Mouse (Mus musculus) liver, postnatal 0 days (tissue): ENCODE results near the gene Mbtd1. TPM values are rescaled to one million over a fixed set of nuclear protein-coding genes. Genes with fewer than 3 reads are reported as not detected.

Experiments used
- ATAC-seq: fragments of 200-750 bp; cut with Nextera tagmentation; 2 replicates; pipeline ENCODE4 v1.8.0; 2017; ENCODE audit warnings: mild to moderate bottlenecking, moderate library complexity
- DNase-seq: peaks from one replicate; pipeline ENCODE4 v3.0.0-alpha.2; 2016
- H3K27ac ChIP-seq: fragments of 300-500 bp; sonication (generic); 2 replicates; pipeline ENCODE4 v1.5.1; 2014; ENCODE audit warnings: antibody characterized with exemption, moderate library complexity, mild to moderate bottlenecking, low read depth
- H3K27me3 ChIP-seq: fragments of 300-500 bp; sonication (generic); 2 replicates; pipeline ENCODE4 v1.6.1; 2014; ENCODE audit warnings: low read length, control low read depth, mixed read lengths; ENCODE audit not compliant: insufficient read depth
- H3K36me3 ChIP-seq: fragments of 300-500 bp; sonication (generic); replicated peaks from 2 replicates; pipeline ENCODE4 v1.6.1; 2014; ENCODE audit warnings: mild to moderate bottlenecking, control low read depth, low read length, moderate library complexity, mixed read lengths; ENCODE audit not compliant: insufficient read depth
- H3K4me1 ChIP-seq: fragments of 300-500 bp; sonication (generic); 2 replicates; pipeline ENCODE4 v1.6.1; 2014; ENCODE audit warnings: antibody characterized with exemption, mild to moderate bottlenecking, control low read depth; ENCODE audit not compliant: insufficient read depth
- H3K4me2 ChIP-seq: fragments of 300-500 bp; sonication (generic); 2 replicates; pipeline ENCODE4 v1.6.1; 2014; ENCODE audit warnings: low read depth, mild to moderate bottlenecking, low read length, moderate library complexity, mixed read lengths
- H3K4me3 ChIP-seq: fragments of 300-500 bp; sonication (generic); 2 replicates; pipeline ENCODE4 v1.5.1; 2014; ENCODE audit warnings: low read depth, low read length
- H3K9ac ChIP-seq: fragments of 300-500 bp; sonication (generic); replicated peaks from 2 replicates; pipeline ENCODE4 v1.6.1; 2014; ENCODE audit warnings: mild to moderate bottlenecking, moderate library complexity
- H3K9me3 ChIP-seq: fragments of 300-500 bp; sonication (generic); 2 replicates; pipeline ENCODE4 v1.6.1; 2016; ENCODE audit warnings: mild to moderate bottlenecking, control low read depth, low read length, mixed read lengths
- CTCF ChIP-seq: sonication (generic); IDR thresholded peaks from 2 replicates; pipeline ENCODE4 v1.5.1; 2016; ENCODE audit warnings: antibody characterized with exemption, low read depth
- EP300 ChIP-seq: IDR thresholded peaks from 2 replicates; pipeline ENCODE4 v1.6.1; 2016; ENCODE audit warnings: antibody characterized with exemption, low read depth, mild to moderate bottlenecking
- WGBS: fragments of 180-500 bp; shearing (Covaris S2); extraction: QIAGEN DNeasy Blood & Tissue Kit; methylation state at CpG from one replicate; pipeline ENCODE4 v1.1.7; 2014; ENCODE audit not compliant: insufficient replicate concordance; 5-methylcytosine and 5-hydroxymethylcytosine counted together
- polyA plus RNA-seq: library from polyadenylated mRNA; unstranded; fragments of >200 nt; fragmentation: Nextera tagmentation; extraction: Ambion mirVana; gene quantifications from 2 replicates; pipeline ENCODE4 v1.2.1, GENCODE M21; 2015

The Mbtd1 gene
- 4.5 and 5.2 TPM in 2 replicates for polyA plus RNA-seq

- Histone ChIP-seq H3K9ac (peak within 1 kb of the TSS; percentile 97), H3K9me3 (no peaks in the 10 kb centered on the region), H3K4me3 (peak within 1 kb of the TSS; percentile 96), H3K27ac (peak within 1 kb of the TSS; percentile 97), H3K36me3 (peaks cover 15% of the 10 kb centered on the region), H3K4me2 (peak within 1 kb of the TSS; percentile 99), H3K4me1 (peaks cover 17% of the 10 kb centered on the region), H3K27me3 (no peaks in the 10 kb centered on the region)
- DNase-seq (peak; percentile 99), ATAC-seq (peak; percentile 95)
- TF ChIP-seq CTCF, result no peak
- peak; percentile 68; the same call in 1 of the 2 replicates for TF ChIP-seq EP300
- under 1% methylated on average over 78 of the region's 83 CpGs for WGBS
Measured at GRCm38 (mm10) chr11:93885572-93886410, at the start of gene Mbtd1, which contains the start of gene Utp18. TSS of gene Mbtd1 (plus strand) at chr11:93885852. TSS of gene Utp18 (minus strand) at chr11:93885766.

GRCm38 (mm10) chr11:93847342-93847741 is 38.3 kb upstream of the Mbtd1 start:
- Histone ChIP-seq H3K36me3 (no peaks in the 10 kb centered on the region), H3K4me1 (no peaks in the 10 kb centered on the region), H3K4me2 (no peak overlapping the region), H3K27ac (no peak overlapping the region), H3K27me3 (no peaks in the 10 kb centered on the region), H3K9ac (no peak overlapping the region), H3K9me3 (no peaks in the 10 kb centered on the region), H3K4me3 (no peak overlapping the region)
- no peak for ATAC-seq
- WGBS, result 42% methylated on average over 2 of the region's 2 CpGs
- TF ChIP-seq EP300 (no peak), CTCF (no peak)
- no peak for DNase-seq

- no peaks in the 10 kb centered on the region for H3K27me3 ChIP-seq
- 74% methylated on average over 3 of the region's 3 CpGs for WGBS
- DNase-seq (no peak), ATAC-seq (no peak)
- no peak overlapping the region for H3K4me2 ChIP-seq
- H3K4me1 ChIP-seq, result no peaks in the 10 kb centered on the region
- no peak overlapping the region for H3K9ac ChIP-seq
- no peaks in the 10 kb centered on the region for H3K36me3 ChIP-seq
- no peak overlapping the region for H3K27ac ChIP-seq
- no peaks in the 10 kb centered on the region for H3K9me3 ChIP-seq
- no peak overlapping the region for H3K4me3 ChIP-seq
- no peak for TF ChIP-seq EP300
- no peak for TF ChIP-seq CTCF
Measured at GRCm38 (mm10) chr11:93852546-93852945, 33.1 kb upstream of the Mbtd1 start.

GRCm38 (mm10) chr11:93856284-93856955 is 29.2 kb upstream of the Mbtd1 start:
- 2% methylated on average over 6 of the region's 6 CpGs for WGBS
- no peak overlapping the region for H3K27ac ChIP-seq
- no peaks in the 10 kb centered on the region for H3K4me1 ChIP-seq
- peaks cover 10% of the 10 kb centered on the region; the same call in 1 of the 2 replicates for H3K36me3 ChIP-seq
- peak; percentile 79 for TF ChIP-seq CTCF
- TF ChIP-seq EP300, result no peak
- ATAC-seq (no peak), DNase-seq (peak; percentile 75)
- H3K9ac ChIP-seq, result no peak overlapping the region
- no peaks in the 10 kb centered on the region for H3K27me3 ChIP-seq
- no peaks in the 10 kb centered on the region for H3K9me3 ChIP-seq
- no peak overlapping the region for H3K4me2 ChIP-seq
- H3K4me3 ChIP-seq, result no peak overlapping the region

GRCm38 (mm10) chr11:93860540-93861172 is 25.0 kb upstream of the Mbtd1 start:
- Histone ChIP-seq H3K4me1 (no peaks in the 10 kb centered on the region), H3K9me3 (no peaks in the 10 kb centered on the region), H3K27ac (no peak overlapping the region), H3K4me2 (no peak overlapping the region), H3K36me3 (peaks cover 25% of the 10 kb centered on the region), H3K27me3 (no peaks in the 10 kb centered on the region), H3K4me3 (no peak overlapping the region), H3K9ac (no peak overlapping the region)
- 83% methylated on average over 1 of the region's 1 CpGs for WGBS
- DNase-seq, result no peak
- TF ChIP-seq EP300 (no peak), CTCF (no peak)
- ATAC-seq, result no peak

- H3K27me3 ChIP-seq, result no peaks in the 10 kb centered on the region
- TF ChIP-seq EP300 (no peak), CTCF (no peak)
- no peak overlapping the region for H3K27ac ChIP-seq
- no peaks in the 10 kb centered on the region for H3K4me1 ChIP-seq
- no peaks in the 10 kb centered on the region for H3K9me3 ChIP-seq
- no peak for DNase-seq
- ATAC-seq, result no peak
- H3K4me3 ChIP-seq, result no peak overlapping the region
- 78% methylated on average over 2 of the region's 2 CpGs for WGBS
- no peak overlapping the region for H3K9ac ChIP-seq
- peaks cover 29% of the 10 kb centered on the region for H3K36me3 ChIP-seq
- H3K4me2 ChIP-seq, result no peak overlapping the region
Measured at GRCm38 (mm10) chr11:93861193-93861592, 24.5 kb upstream of the Mbtd1 start.
